Mouse (Mus musculus) E14TG2a.4 (cell line): ENCODE measurements around the gene Fhl1.

ENCODE experiments used
- CTCF ChIP-seq: conservative IDR thresholded peaks from 2 replicates; pipeline ENCODE4 v1.5.1; 2014; ENCODE audit warnings: low read length
- POU5F1 ChIP-seq: IDR thresholded peaks from 2 replicates; pipeline ENCODE4 v1.6.1; 2014; ENCODE audit warnings: low read length, borderline replicate concordance

- TF ChIP-seq CTCF = no peak
- TF ChIP-seq POU5F1 = no peak
Measured at GRCm38 (mm10) chrX:56697199-56697780, 34.3 kb upstream of the Fhl1 start.
